Mouse (Mus musculus) inflammation-experienced regulatory T-cells, adult 6 months (primary cell): ENCODE results near the gene Naglu. TPM values are rescaled to one million over a fixed set of nuclear protein-coding genes. Genes with fewer than 3 reads are reported as not detected.

Experiments
- ATAC-seq: one replicate; pipeline ENCODE4 v1.8.0; 2017
- polyA plus RNA-seq, 3 experiments: library from polyadenylated mRNA; unstranded; fragments of 100-300 nt; shearing (Covaris generic); gene quantifications; one replicate each; pipeline ENCODE4 v1.2.1; 2017

Gene Naglu
- polyA plus RNA-seq = 1 to 10 TPM; 4.4 to 7.3 (median 5.7) TPM

- peak; percentile 93 for ATAC-seq
These were observed at the start of gene Naglu for GRCm38 (mm10) chr11:101069391-101070188. TSS of gene Naglu (plus strand) at chr11:101070012.

- ATAC-seq = no peak
These were observed 46.4 kb upstream of the Naglu start for GRCm38 (mm10) chr11:101023371-101023770.

- no peak for ATAC-seq
These were observed 45.8 kb upstream of the Naglu start for GRCm38 (mm10) chr11:101024001-101024400.

GRCm38 (mm10) chr11:101027121-101027520, 42.7 kb upstream of the Naglu start:
- ATAC-seq = no peak

- no peak for ATAC-seq
These were observed 40.5 kb upstream of the Naglu start for GRCm38 (mm10) chr11:101029320-101029719.

- ATAC-seq = no peak
These were observed 39.5 kb upstream of the Naglu start for GRCm38 (mm10) chr11:101030136-101030807.

GRCm38 (mm10) chr11:101030808-101031156, 39.0 kb upstream of the Naglu start:
- no peak for ATAC-seq

- no peak for ATAC-seq
These were observed 38.3 kb upstream of the Naglu start for GRCm38 (mm10) chr11:101031470-101031869.

GRCm38 (mm10) chr11:101033856-101034500, 35.8 kb upstream of the Naglu start:
- ATAC-seq = no peak

GRCm38 (mm10) chr11:101034614-101035327, 35.0 kb upstream of the Naglu start:
- no peak for ATAC-seq

- no peak for ATAC-seq
These were observed 34.5 kb upstream of the Naglu start for GRCm38 (mm10) chr11:101035328-101035695.

- no peak for ATAC-seq
These were observed 32.0 kb upstream of the Naglu start for GRCm38 (mm10) chr11:101037795-101038194.

- no peak for ATAC-seq
These were observed 24.0 kb upstream of the Naglu start for GRCm38 (mm10) chr11:101045826-101046225.

- ATAC-seq = no peak
These were observed 23.4 kb upstream of the Naglu start for GRCm38 (mm10) chr11:101046440-101046839.

GRCm38 (mm10) chr11:101047502-101047901, 22.3 kb upstream of the Naglu start:
- ATAC-seq = peak; percentile 43

GRCm38 (mm10) chr11:101050359-101050758, 19.5 kb upstream of the Naglu start:
- no peak for ATAC-seq

GRCm38 (mm10) chr11:101051051-101051493, 18.7 kb upstream of the Naglu start:
- ATAC-seq = no peak

- no peak for ATAC-seq
These were observed 18.2 kb upstream of the Naglu start for GRCm38 (mm10) chr11:101051617-101052016.

- no peak for ATAC-seq
These were observed 16.9 kb upstream of the Naglu start for GRCm38 (mm10) chr11:101052751-101053473.

- no peak for ATAC-seq
These were observed 15.8 kb upstream of the Naglu start for GRCm38 (mm10) chr11:101053974-101054373.

- ATAC-seq = no peak
These were observed 14.4 kb upstream of the Naglu start for GRCm38 (mm10) chr11:101055418-101055817.

GRCm38 (mm10) chr11:101056885-101057284, 12.9 kb upstream of the Naglu start:
- ATAC-seq = no peak
